ENCODE assay signal across 9 mouse cellular contexts in genomic region chr1:93085136-93085535, GRCm38 (mm10). TPM values are rescaled to one million over a fixed set of nuclear protein-coding genes. Genes with fewer than 3 reads are reported as not detected.
A peak's percentile ranks its signal among the peaks of the same experiment; 100 is the strongest.
DNase-seq lines count a peak whose midpoint lies in the region; ATAC-seq lines count a peak whose summit lies in the region.
"Had no signal": no experiment of that assay in that cellular context is flagged by ENCODE, and none has a peak within 500 bp of the region (broad histone marks: within the 10 kb centered on the region; RNA-seq: fewer than 3 reads in every experiment).

No protein-coding gene starts in this region.

- H3K9me3 ChIP-seq in forebrain, embryonic 16.5 days (ENCODE audit: control insufficient read depth, low read length), result no peaks in the 10 kb centered on the region
- no peaks in the 10 kb centered on the region for H3K9me3 ChIP-seq in midbrain, embryonic 12.5 days

- H3K27ac ChIP-seq in forebrain, embryonic 16.5 days (ENCODE audit: low read length), result peak overlapping the region; percentile 65
- H3K27ac ChIP-seq in midbrain, embryonic 12.5 days (replicated peaks), result peak overlapping the region; percentile 58

- 0 out of 2 replicates have a peak overlapping the region, but pooled peaks have one; percentile 9 for H3K9ac ChIP-seq in forebrain, embryonic 16.5 days (replicated peaks; ENCODE audit: low read depth, low read length)
- H3K9ac ChIP-seq in midbrain, embryonic 12.5 days (replicated peaks), result no peak overlapping the region

- DNase-seq in layer of hippocampus, postnatal 10 days (ENCODE audit: low spot score in 2 of 2), result peak; percentile 50 to 67
- no peak for DNase-seq in layer of hippocampus, adult 8-10 months (ENCODE audit: low spot score in 2 of 2)
- peak; percentile 84 to 88 for DNase-seq in cerebellum, postnatal 10 days
- DNase-seq in natural killer cell, adult 2 months (ENCODE audit: low spot score in 2 of 2), result no peak
- DNase-seq in frontal cortex, postnatal 10 days (ENCODE audit: low spot score in 2 of 2), result no peak

- H3K4me1 ChIP-seq in forebrain, embryonic 16.5 days (replicated peaks; ENCODE audit: control insufficient read depth, insufficient read depth, low read length), result peaks cover 43% of the 10 kb centered on the region
- H3K4me1 ChIP-seq in midbrain, embryonic 12.5 days, result peaks cover 20% of the 10 kb centered on the region

- H3K4me2 ChIP-seq in forebrain, embryonic 16.5 days (ENCODE audit: low read length), result no peak overlapping the region
- H3K4me2 ChIP-seq in midbrain, embryonic 12.5 days (replicated peaks), result no peak overlapping the region

- H3K4me3 ChIP-seq in forebrain, embryonic 16.5 days (replicated peaks; ENCODE audit: low read length), result no peak overlapping the region
- H3K4me3 ChIP-seq in midbrain, embryonic 12.5 days, result no peak overlapping the region

- H3K27me3 ChIP-seq in forebrain, embryonic 16.5 days (replicated peaks; ENCODE audit: control insufficient read depth, insufficient read depth, low read length), result no peaks in the 10 kb centered on the region
- no peaks in the 10 kb centered on the region for H3K27me3 ChIP-seq in midbrain, embryonic 12.5 days

- peaks cover 6% of the 10 kb centered on the region; the same call in 1 of the 2 replicates for H3K36me3 ChIP-seq in forebrain, embryonic 16.5 days (ENCODE audit: control insufficient read depth, insufficient read depth)
- peaks cover 34% of the 10 kb centered on the region for H3K36me3 ChIP-seq in midbrain, embryonic 12.5 days

- peak; percentile 45; the same call in 1 of the 2 replicates for ATAC-seq in forebrain, embryonic 16.5 days
- ATAC-seq in midbrain, embryonic 12.5 days (ENCODE audit: low FRiP score, low read depth), result no peak

- 16% methylated on average over 6 of the region's 6 CpGs for WGBS in forebrain, embryonic 16.5 days
- WGBS in midbrain, embryonic 12.5 days, result 53% methylated on average over 6 of the region's 6 CpGs

RNA-seq across cellular contexts. Expression of gene Kif1a, which starts 16.6 kb away (rescaled TPM):
- 100 to 1,000 TPM; 704 to 762 TPM for total RNA-seq in layer of hippocampus, postnatal 10 days (2021)
- 100 to 1,000 TPM; 681 to 718 (median 697) TPM for total RNA-seq in layer of hippocampus, adult 8-10 months (2022)
- polyA plus RNA-seq in forebrain, embryonic 16.5 days (2015; fragmentation: Nextera tagmentation; extraction: Ambion mirVana), result 322 and 396 TPM in 2 replicates
- polyA plus RNA-seq in midbrain, embryonic 12.5 days (2016; fragmentation: Nextera tagmentation; extraction: Ambion mirVana), result 125 and 126 TPM in 2 replicates
- total RNA-seq: megakaryocyte-erythroid progenitor cell, adult 5-6 weeks; MEL had no signal

RNA-seq across cellular contexts. Expression of gene Agxt, which starts 49.9 kb away (rescaled TPM):
- not detected for total RNA-seq in layer of hippocampus, postnatal 10 days (2021)
- total RNA-seq in layer of hippocampus, adult 8-10 months (2022), result not detected
- not detected in 2 replicates for polyA plus RNA-seq in forebrain, embryonic 16.5 days (2015; fragmentation: Nextera tagmentation; extraction: Ambion mirVana)
- polyA plus RNA-seq in midbrain, embryonic 12.5 days (2016; fragmentation: Nextera tagmentation; extraction: Ambion mirVana), result not detected in 2 replicates
- total RNA-seq: megakaryocyte-erythroid progenitor cell, adult 5-6 weeks; MEL had no signal

Comparison
In these comparisons a context has a peak if more than half of its experiments do, and no peak if none do; other contexts are left out.
1. DNase-seq: peak in layer of hippocampus, postnatal 10 days (2 of 2) and cerebellum, postnatal 10 days (2 of 2); none in layer of hippocampus, adult 8-10 months (0 of 2), natural killer cell, adult 2 months (0 of 2) and frontal cortex, postnatal 10 days (0 of 2).